Mouse (Mus musculus) layer of hippocampus, adult 2 months (tissue): Measurements from ENCODE around the gene AU018091. TPM values are rescaled to one million over a fixed set of nuclear protein-coding genes. Genes with fewer than 3 reads are reported as not detected.
"Not testable (repeated sequence)": the region's sequence is repeated elsewhere in the genome, so short reads cannot be mapped to it uniquely, and the experiment has no call there.

Experiments
- DNase-seq, 2 experiments: peaks; one replicate each; pipeline ENCODE4 v3.0.0; 2022; ENCODE audit warnings: low spot score in 2 of 2
- H3K27ac ChIP-seq: fragments of 200-600 bp; 2 replicates; pipeline ENCODE4 v1.8.1; 2022
- H3K4me3 ChIP-seq: fragments of 200-600 bp; 2 replicates; pipeline ENCODE4 v1.8.1; 2022; ENCODE audit warnings: mild to moderate bottlenecking
- CTCF ChIP-seq: fragments of 200-600 bp; conservative IDR thresholded peaks from 2 replicates; pipeline ENCODE4 v1.8.1; 2022; ENCODE audit warnings: antibody characterized with exemption, mild to moderate bottlenecking, moderate library complexity
- microRNA-seq, 2 experiments: library from miRNA; unstranded; fragments of <30 nt; microRNA quantifications; one replicate each; pipeline ENCODE4 v1.2.0; 2021
- total RNA-seq, 2 experiments: library from RNA; stranded (reverse); gene quantifications; 2 replicates each; pipeline ENCODE4 v1.2.3; 2021

Gene AU018091
- total RNA-seq, 2 experiments from 2014 or later: not detected

GRCm38 (mm10) chr7:3135606-3136005, 33.4 kb downstream of the AU018091 start:
- Histone ChIP-seq H3K4me3 (no peak overlapping the region), H3K27ac (no peak overlapping the region)
- TF ChIP-seq CTCF: no peak
- no peak for DNase-seq

DNA sequence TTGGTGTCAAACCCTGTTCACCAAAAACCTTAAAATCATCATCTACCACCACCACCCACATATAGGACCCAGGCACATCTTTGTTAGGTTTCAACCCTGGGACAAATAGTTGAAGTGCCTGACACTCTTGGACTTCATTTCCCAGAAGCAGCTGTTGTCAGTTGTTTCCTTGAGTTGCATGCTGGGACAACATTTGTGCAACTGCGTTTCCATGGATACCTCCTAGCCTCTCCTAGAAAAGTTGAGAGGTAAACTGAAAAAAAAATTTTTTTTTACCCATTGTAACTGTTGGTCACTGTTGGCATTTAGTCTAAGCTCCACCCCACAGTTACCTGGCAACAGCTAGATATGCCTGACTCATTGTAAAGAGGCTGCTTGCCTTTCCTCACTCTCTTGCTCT, 34.3 kb downstream of the AU018091 start:
- Histone ChIP-seq H3K27ac (no peak overlapping the region), H3K4me3 (no peak overlapping the region)
- TF ChIP-seq CTCF: no peak
- no peak for DNase-seq

DNA sequence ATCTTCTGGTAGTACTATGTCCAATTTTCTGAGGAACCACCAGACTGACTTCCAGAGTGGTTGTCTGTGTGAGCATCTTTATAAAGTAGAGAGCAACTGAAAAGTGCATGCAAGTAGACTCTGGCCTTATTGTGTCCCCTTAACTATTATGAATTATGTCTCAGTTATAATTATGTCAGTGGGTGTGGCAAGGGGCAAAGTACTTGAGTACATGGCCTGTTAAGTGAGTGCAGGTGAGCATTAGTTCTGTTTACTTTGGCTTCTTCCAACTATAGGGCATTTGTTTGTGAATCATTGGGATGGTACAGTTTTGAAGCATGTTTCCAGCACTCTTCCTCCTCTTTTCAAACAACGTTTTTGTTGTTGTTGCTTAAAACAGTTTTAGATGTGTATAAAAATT, 38.7 kb downstream of the AU018091 start:
- Histone ChIP-seq H3K27ac (no peak overlapping the region), H3K4me3 (no peak overlapping the region)
- no peak for DNase-seq
- no peak for TF ChIP-seq CTCF

DNA sequence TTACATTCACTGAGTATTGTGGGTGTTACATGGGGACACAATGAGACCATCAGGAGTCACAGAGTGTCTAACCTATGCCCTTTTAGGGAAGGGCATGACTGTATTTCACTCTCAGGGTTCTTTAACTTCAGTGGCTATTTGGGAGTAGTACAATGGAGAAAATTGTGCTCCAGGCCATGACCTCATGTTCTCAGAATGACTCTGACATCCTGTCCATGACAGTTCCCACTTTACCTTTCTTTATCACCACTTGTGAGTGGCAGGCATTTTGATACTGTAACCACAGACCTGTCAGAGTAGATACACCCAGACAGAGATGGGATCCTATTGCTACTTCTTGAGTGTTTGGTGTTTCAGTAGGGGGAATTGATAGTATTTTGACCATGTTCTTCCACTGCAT, 40.4 kb downstream of the AU018091 start:
- not testable (repeated sequence) for H3K27ac ChIP-seq, H3K4me3 ChIP-seq, DNase-seq

GRCm38 (mm10) chr7:3111193-3111592, 57.8 kb downstream of the AU018091 start:
- H3K4me3 ChIP-seq, H3K27ac ChIP-seq, DNase-seq: not testable (repeated sequence)

DNA sequence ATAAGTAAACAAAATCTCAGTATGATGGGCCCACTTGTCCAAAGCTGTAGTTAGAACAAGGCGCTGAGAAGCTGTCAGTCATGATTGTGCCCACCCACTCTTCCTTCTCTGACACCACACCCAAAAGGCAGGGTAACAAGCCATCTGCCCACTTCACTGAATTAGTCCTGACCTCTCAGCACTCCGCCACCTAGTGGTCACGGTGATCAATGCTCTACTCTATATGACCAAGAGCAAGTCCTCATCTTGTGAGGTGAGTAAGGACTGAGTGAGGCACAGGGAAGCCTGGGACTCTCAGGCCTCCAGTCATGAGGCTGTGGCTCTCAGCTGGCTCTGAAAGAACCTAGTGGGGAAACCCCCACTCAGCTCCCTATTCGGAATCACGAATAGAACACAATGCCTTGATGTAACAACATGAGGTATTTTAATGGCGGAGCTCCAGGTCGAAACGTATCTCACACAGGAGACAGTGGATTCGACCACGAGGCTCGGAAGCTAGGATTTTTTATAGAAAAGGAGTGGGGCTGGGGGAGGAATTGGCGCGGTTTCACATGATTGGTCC, 62.4 kb downstream of the AU018091 start:
- DNase-seq, H3K4me3 ChIP-seq, H3K27ac ChIP-seq: not testable (repeated sequence)

Small RNA genes lying within 50 kb of the gene (microRNA-seq; reads per million reads assigned to microRNA genes)
- 0 reads per million in 2 experiments for gene Mir290a
- 0 reads per million in 2 experiments for gene Mir290b
- gene Mir291a: 0 reads per million in 2 experiments
- 0 reads per million in 2 experiments for gene Mir292
- gene Mir292b: 0 reads per million in 2 experiments

Other genes starting within 250 kb of the AU018091 start
- not detected for gene Nlrp12, start 80.5 kb upstream of the AU018091 start, total RNA-seq
- 10 to 100 TPM; 52.5 to 60.1 TPM for gene Myadm, start 119.9 kb upstream of the AU018091 start, total RNA-seq
- gene Prkcg, start 120.0 kb upstream of the AU018091 start, total RNA-seq: 100 to 1,000 TPM; 518 to 547 TPM
- 100 to 1,000 TPM; 128 to 138 TPM for gene Cacng7, start 163.8 kb upstream of the AU018091 start, total RNA-seq
- gene Cacng8, start 221.5 kb upstream of the AU018091 start, total RNA-seq: 100 to 1,000 TPM; 411 to 415 TPM